Mouse (Mus musculus): Measurements from ENCODE around the gene Jhy.

DNA sequence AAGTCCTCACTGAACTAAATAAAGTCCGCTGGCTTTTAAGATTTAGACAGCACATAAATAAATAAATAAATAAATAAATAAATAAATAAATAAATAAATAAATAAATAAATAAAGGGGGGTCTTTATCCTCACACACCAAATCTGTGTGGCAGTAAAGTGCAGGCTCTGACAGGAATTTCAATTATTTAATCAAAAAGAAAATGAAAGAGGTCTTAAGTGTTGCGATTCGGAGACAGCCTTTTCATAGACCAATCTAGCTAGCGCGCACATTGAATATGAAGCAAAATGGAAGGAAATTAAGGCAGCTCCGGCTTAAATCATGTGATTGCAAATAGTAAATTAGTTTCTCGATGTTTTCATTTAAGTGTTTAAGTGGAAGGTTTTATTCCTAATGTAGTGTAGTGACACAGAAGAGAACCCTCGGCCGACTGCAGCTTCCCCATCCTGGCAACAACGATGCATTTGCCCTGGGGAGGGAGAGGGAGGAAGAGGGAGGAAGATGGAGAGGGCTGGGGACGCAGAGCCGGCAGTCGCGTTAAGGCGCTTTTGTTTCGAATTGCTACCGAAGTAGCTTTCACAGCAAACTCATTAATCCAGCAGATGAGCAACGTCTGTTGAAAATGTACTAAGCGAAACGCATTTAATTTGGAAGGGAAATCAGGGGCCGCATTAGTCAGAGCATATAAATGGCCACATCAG is 105.3 kb downstream of the Jhy start:
- TF ChIP-seq CTCF (conservative IDR thresholded peaks at IDR 0.05; ENCODE audit: insufficient read depth, insufficient read length, low read depth, low read length) (no peak), POLR2A (IDR thresholded peaks at IDR 0.05; ENCODE audit: low read depth, low read length) (no peak)
